Mouse (Mus musculus) gastrocnemius, postnatal 36 days (tissue): ENCODE results near the gene Neurog3. TPM values are rescaled to one million over a fixed set of nuclear protein-coding genes. Genes with fewer than 3 reads are reported as not detected.
A peak's percentile ranks its signal among the peaks of the same experiment; 100 is the strongest.

Experiments
- DNase-seq, 2 experiments: peaks; one replicate each; pipeline ENCODE4 v3.0.0; 2022
- intact Hi-C: fragments of 180-260 bp; cut with DNase I; formaldehyde crosslinking; loops from one replicate; pipeline ENCODE4 v1.15.1; 2025
- long read RNA-seq, 2 experiments: library from polyadenylated mRNA; stranded (forward); transcript quantifications; one replicate each; pipeline ENCODE4 v2.0.0; 2021
- total RNA-seq, 2 experiments: library from RNA; stranded (reverse); gene quantifications; 2 replicates each; pipeline ENCODE4 v1.2.3; 2021

The Neurog3 gene
- not detected for total RNA-seq
- long read RNA-seq, experiment 1 = 0 reads
- long read RNA-seq, experiment 2 = 0 reads

GRCm38 (mm10) chr10:62132691-62133281 lies at the start of gene Neurog3:
Gene Neurog3 (plus strand): TSS chr10:62133090.
- intact Hi-C loops = no loop called here
- DNase-seq = no peak

GRCm38 (mm10) chr10:62086044-62086443 lies 46.8 kb upstream of the Neurog3 start:
- no peak for DNase-seq
- intact Hi-C loops = no loop called here

GRCm38 (mm10) chr10:62086826-62087225 lies 46.1 kb upstream of the Neurog3 start:
- intact Hi-C loops = no loop called here

GRCm38 (mm10) chr10:62088411-62088810 lies 44.5 kb upstream of the Neurog3 start:
- intact Hi-C loops = no loop called here
- DNase-seq = no peak

More at GRCm38 (mm10) chr10:62086826-62087225, 46.1 kb upstream of the Neurog3 start:
- DNase-seq = no peak

GRCm38 (mm10) chr10:62089071-62089470 lies 43.8 kb upstream of the Neurog3 start:
- no peak for DNase-seq
- intact Hi-C loops = no loop called here

GRCm38 (mm10) chr10:62089486-62089885 lies 43.4 kb upstream of the Neurog3 start:
- intact Hi-C loops = no loop called here
- no peak for DNase-seq

- DNase-seq = no peak
- intact Hi-C loops = no loop called here
Observed at GRCm38 (mm10) chr10:62093903-62094302, 39.0 kb upstream of the Neurog3 start.

- intact Hi-C loops = no loop called here
- DNase-seq = no peak
Observed at GRCm38 (mm10) chr10:62094401-62094800, 38.5 kb upstream of the Neurog3 start.

GRCm38 (mm10) chr10:62099749-62100403 lies 33.0 kb upstream of the Neurog3 start:
- intact Hi-C loops = loop anchor here (2.0 to 5.0 kb wide), 2 partner anchors 117 to 263 kb away; no protein-coding TSS in a partner anchor
- no peak for DNase-seq

- DNase-seq = peak; percentile 48 to 52
- intact Hi-C loops = loop anchor here (1.0 to 5.0 kb wide), 3 partner anchors 46 to 264 kb away; no protein-coding TSS in a partner anchor
Observed at GRCm38 (mm10) chr10:62101504-62102439, 31.1 kb upstream of the Neurog3 start.

- intact Hi-C loops = loop anchor here (1.0 to 5.0 kb wide), 3 partner anchors 78 to 268 kb away; no protein-coding TSS in a partner anchor
- peak in 1 of 2 experiments; percentile 29 for DNase-seq
Observed at GRCm38 (mm10) chr10:62104835-62105576, 27.9 kb upstream of the Neurog3 start.

GRCm38 (mm10) chr10:62107048-62107447 lies 25.8 kb upstream of the Neurog3 start:
- intact Hi-C loops = loop anchor here (5.0 kb wide), 1 partner anchor 230 kb away; no protein-coding TSS in a partner anchor
- DNase-seq = no peak

- intact Hi-C loops = no loop called here
- peak; percentile 50 to 67 for DNase-seq
Observed at GRCm38 (mm10) chr10:62110504-62111206, 22.2 kb upstream of the Neurog3 start.

GRCm38 (mm10) chr10:62111207-62111576 lies 21.7 kb upstream of the Neurog3 start:
- no peak for DNase-seq
- intact Hi-C loops = no loop called here

GRCm38 (mm10) chr10:62113865-62114647 lies 18.8 kb upstream of the Neurog3 start:
- intact Hi-C loops = no loop called here
- DNase-seq = no peak

- DNase-seq = no peak
- intact Hi-C loops = no loop called here
Observed at GRCm38 (mm10) chr10:62127137-62127536, 5.8 kb upstream of the Neurog3 start.

GRCm38 (mm10) chr10:62127711-62128231 lies 5.1 kb upstream of the Neurog3 start:
- no peak for DNase-seq
- intact Hi-C loops = no loop called here

GRCm38 (mm10) chr10:62128316-62128951 lies 4.5 kb upstream of the Neurog3 start:
- DNase-seq = no peak
- intact Hi-C loops = no loop called here
